Mouse (Mus musculus): ENCODE measurements around the gene Dop1b. TPM values are rescaled to one million over a fixed set of nuclear protein-coding genes. Genes with fewer than 3 reads are reported as not detected.

The Dop1b gene
- polyA plus RNA-seq, 1 experiment from 2014 or later: 21.6 TPM

GRCm38 (mm10) chr16:93742903-93743302, 31.2 kb downstream of the Dop1b start:
- H3K4me3 ChIP-seq (ENCODE audit: low read length): no peak overlapping the region
- H3K9ac ChIP-seq (ENCODE audit: low read depth, low read length): no peak overlapping the region
- H3K4me2 ChIP-seq (replicated peaks; ENCODE audit: low read depth, low read length): no peak overlapping the region
- no peaks in the 10 kb centered on the region for H3K27me3 ChIP-seq (ENCODE audit: control insufficient read depth, insufficient read depth, low read length)
- no peaks in the 10 kb centered on the region for H3K36me3 ChIP-seq (ENCODE audit: control insufficient read depth, insufficient read depth, low read length)
- 70% methylated on average over 1 of the region's 1 CpGs for WGBS
- H3K4me1 ChIP-seq (ENCODE audit: control insufficient read depth, insufficient read depth, low read length): no peaks in the 10 kb centered on the region
- H3K9me3 ChIP-seq (ENCODE audit: control insufficient read depth, low read length): no peaks in the 10 kb centered on the region
- H3K27ac ChIP-seq (ENCODE audit: low read depth, low read length): no peak overlapping the region
- ATAC-seq (ENCODE audit: low FRiP score, low TSS enrichment): no peak

- Histone ChIP-seq H3K27me3 (ENCODE audit: control insufficient read depth, insufficient read depth, low read length) (no peaks in the 10 kb centered on the region), H3K9ac (ENCODE audit: low read depth, low read length) (no peak overlapping the region), H3K4me1 (ENCODE audit: control insufficient read depth, insufficient read depth, low read length) (no peaks in the 10 kb centered on the region), H3K4me2 (replicated peaks; ENCODE audit: low read depth, low read length) (no peak overlapping the region), H3K36me3 (ENCODE audit: control insufficient read depth, insufficient read depth, low read length) (no peaks in the 10 kb centered on the region), H3K9me3 (ENCODE audit: control insufficient read depth, low read length) (no peaks in the 10 kb centered on the region), H3K27ac (ENCODE audit: low read depth, low read length) (no peak overlapping the region), H3K4me3 (ENCODE audit: low read length) (no peak overlapping the region)
- WGBS: 64% methylated on average over 5 of the region's 5 CpGs
- no peak; the same call in 1 of the 2 replicates for ATAC-seq (ENCODE audit: low FRiP score, low TSS enrichment)
Observed at GRCm38 (mm10) chr16:93744049-93744490, 32.4 kb downstream of the Dop1b start.

DNA sequence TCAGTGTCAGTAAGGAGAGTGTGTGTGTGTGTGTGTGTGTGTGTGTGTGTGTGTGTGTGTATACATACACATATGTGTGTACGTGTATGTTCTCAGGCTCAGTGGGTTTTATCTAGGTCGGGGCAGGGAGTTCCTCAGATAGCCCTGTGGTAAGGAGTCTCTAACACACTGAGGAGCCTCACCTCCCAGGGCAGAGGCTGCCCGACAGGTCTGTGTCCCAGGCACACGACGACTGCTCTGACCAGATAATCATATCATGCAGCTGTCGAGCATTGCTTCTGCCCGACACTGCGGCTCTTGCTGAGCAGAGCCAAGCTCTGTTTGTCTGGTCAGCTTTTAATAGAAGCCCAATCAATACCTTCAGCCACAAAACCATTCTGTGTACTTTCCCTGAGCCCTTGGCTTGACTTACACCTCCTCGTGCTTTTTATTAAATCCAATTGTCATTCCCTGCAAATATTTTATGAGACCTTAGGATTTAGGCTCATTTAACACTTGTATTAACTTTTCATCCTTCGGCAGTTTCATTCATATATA, 33.2 kb downstream of the Dop1b start:
- Histone ChIP-seq H3K9ac (ENCODE audit: low read depth, low read length) (no peak overlapping the region), H3K9me3 (ENCODE audit: control insufficient read depth, low read length) (no peaks in the 10 kb centered on the region), H3K4me3 (ENCODE audit: low read length) (no peak overlapping the region), H3K27me3 (ENCODE audit: control insufficient read depth, insufficient read depth, low read length) (no peaks in the 10 kb centered on the region), H3K4me2 (replicated peaks; ENCODE audit: low read depth, low read length) (no peak overlapping the region), H3K36me3 (ENCODE audit: control insufficient read depth, insufficient read depth, low read length) (no peaks in the 10 kb centered on the region), H3K27ac (ENCODE audit: low read depth, low read length) (no peak overlapping the region), H3K4me1 (ENCODE audit: control insufficient read depth, insufficient read depth, low read length) (no peaks in the 10 kb centered on the region)
- no peak for ATAC-seq (ENCODE audit: low FRiP score, low TSS enrichment)
- 86% methylated on average over 10 of the region's 10 CpGs for WGBS

DNA sequence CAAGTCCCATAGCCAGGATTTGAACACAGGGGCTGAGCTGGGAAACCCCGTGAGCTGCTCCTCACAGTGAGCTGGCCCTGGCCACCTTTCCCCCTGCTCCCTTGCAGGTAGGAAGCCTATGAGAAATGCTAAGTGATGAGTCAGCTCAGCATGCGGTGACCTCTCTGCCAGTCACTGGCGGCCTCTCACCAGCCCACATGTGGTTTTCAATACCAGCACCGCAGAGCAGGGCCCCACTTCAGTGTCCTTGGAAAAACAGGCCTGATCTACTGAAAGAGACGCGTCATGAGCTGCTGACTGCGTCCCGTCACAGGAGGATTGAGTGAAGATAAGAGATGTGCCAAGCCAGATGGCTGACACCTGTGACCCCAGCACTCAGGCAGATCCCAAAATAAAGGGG, 34.7 kb downstream of the Dop1b start:
- H3K4me1 ChIP-seq (ENCODE audit: control insufficient read depth, insufficient read depth, low read length): no peaks in the 10 kb centered on the region
- no peaks in the 10 kb centered on the region for H3K36me3 ChIP-seq (ENCODE audit: control insufficient read depth, insufficient read depth, low read length)
- no peak overlapping the region for H3K9ac ChIP-seq (ENCODE audit: low read depth, low read length)
- 79% methylated on average over 8 of the region's 8 CpGs for WGBS
- H3K27me3 ChIP-seq (ENCODE audit: control insufficient read depth, insufficient read depth, low read length): no peaks in the 10 kb centered on the region
- ATAC-seq (ENCODE audit: low FRiP score, low TSS enrichment): no peak
- H3K27ac ChIP-seq (ENCODE audit: low read depth, low read length): no peak overlapping the region
- H3K4me3 ChIP-seq (ENCODE audit: low read length): no peak overlapping the region
- H3K4me2 ChIP-seq (replicated peaks; ENCODE audit: low read depth, low read length): no peak overlapping the region
- H3K9me3 ChIP-seq (ENCODE audit: control insufficient read depth, low read length): no peaks in the 10 kb centered on the region

DNA sequence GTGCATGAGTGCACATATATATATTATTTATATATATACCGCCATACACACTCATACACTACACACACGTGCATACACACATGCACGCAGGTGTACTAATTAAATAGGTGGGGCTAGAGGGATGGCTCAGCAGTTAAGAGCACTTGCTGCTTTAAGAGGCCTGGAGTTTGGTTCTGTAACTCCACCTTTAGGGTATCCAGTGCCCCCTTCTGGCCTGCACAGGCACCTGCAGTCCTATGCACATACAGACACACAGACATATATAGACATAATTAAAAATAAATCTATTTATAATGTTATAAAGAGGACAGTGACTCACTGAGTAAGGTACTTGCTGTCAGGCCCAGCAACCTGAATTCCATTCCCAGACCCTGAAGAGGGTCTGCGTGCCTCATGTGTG, 35.3 kb downstream of the Dop1b start:
- Histone ChIP-seq H3K9me3 (ENCODE audit: control insufficient read depth, low read length) (no peaks in the 10 kb centered on the region), H3K27ac (ENCODE audit: low read depth, low read length) (no peak overlapping the region), H3K36me3 (ENCODE audit: control insufficient read depth, insufficient read depth, low read length) (no peaks in the 10 kb centered on the region), H3K4me1 (ENCODE audit: control insufficient read depth, insufficient read depth, low read length) (no peaks in the 10 kb centered on the region), H3K27me3 (ENCODE audit: control insufficient read depth, insufficient read depth, low read length) (no peaks in the 10 kb centered on the region), H3K4me2 (replicated peaks; ENCODE audit: low read depth, low read length) (no peak overlapping the region), H3K4me3 (ENCODE audit: low read length) (no peak overlapping the region), H3K9ac (ENCODE audit: low read depth, low read length) (no peak overlapping the region)
- 88% methylated on average over 4 of the region's 4 CpGs for WGBS
- no peak for ATAC-seq (ENCODE audit: low FRiP score, low TSS enrichment)

DNA sequence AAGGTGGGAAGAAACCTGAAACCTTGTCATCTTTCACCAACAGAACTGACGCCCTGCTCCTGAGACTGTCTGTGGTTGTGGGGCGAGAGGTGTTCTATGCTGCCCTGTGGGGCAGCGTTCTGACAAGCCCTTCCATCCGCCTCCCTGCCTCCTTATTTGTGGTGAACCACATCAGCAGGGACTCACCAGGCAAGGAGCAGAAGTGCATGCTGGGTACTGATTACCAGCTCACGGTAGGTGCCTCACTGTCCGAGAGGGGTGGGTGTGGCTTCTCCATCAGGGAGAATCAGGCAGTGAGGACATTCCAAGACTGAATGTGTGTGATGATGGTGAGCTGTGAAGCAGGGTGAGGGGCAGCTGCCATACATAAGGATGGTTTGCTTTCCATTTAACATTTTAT, 35.7 kb downstream of the Dop1b start:
- no peak for ATAC-seq (ENCODE audit: low FRiP score, low TSS enrichment)
- H3K9ac ChIP-seq (ENCODE audit: low read depth, low read length): no peak overlapping the region
- WGBS: 68% methylated on average over 6 of the region's 6 CpGs

GRCm38 (mm10) chr16:93749147-93749910, 37.6 kb downstream of the Dop1b start:
- H3K4me1 ChIP-seq (ENCODE audit: control insufficient read depth, insufficient read depth, low read length): no peaks in the 10 kb centered on the region

More for the DNA sequence above, 35.7 kb downstream of the Dop1b start:
- H3K4me3 ChIP-seq (ENCODE audit: low read length): no peak overlapping the region
- H3K4me2 ChIP-seq (replicated peaks; ENCODE audit: low read depth, low read length): no peak overlapping the region
- no peaks in the 10 kb centered on the region for H3K9me3 ChIP-seq (ENCODE audit: control insufficient read depth, low read length)
- H3K27ac ChIP-seq (ENCODE audit: low read depth, low read length): no peak overlapping the region
- no peaks in the 10 kb centered on the region for H3K27me3 ChIP-seq (ENCODE audit: control insufficient read depth, insufficient read depth, low read length)
- no peaks in the 10 kb centered on the region for H3K4me1 ChIP-seq (ENCODE audit: control insufficient read depth, insufficient read depth, low read length)
- no peaks in the 10 kb centered on the region for H3K36me3 ChIP-seq (ENCODE audit: control insufficient read depth, insufficient read depth, low read length)

DNA sequence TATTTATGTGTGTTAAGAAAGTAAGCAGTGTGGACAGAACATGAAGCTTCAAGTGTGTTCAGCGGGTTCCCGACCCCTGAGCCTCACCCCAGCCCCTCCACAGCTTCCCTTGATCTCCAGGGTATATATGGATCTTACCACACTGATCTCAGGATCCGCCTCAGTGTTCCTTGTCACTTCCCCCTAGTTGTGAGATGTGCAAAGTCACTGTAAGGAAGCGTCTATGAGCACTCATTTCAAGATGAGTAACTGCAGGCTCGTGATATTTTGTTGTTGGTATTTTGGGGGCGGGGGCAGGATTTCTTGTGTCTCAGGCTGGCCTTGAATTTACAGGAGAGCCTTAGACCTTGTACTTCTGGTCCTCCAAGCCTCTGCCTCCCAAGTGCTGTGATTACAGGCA, 38.8 kb downstream of the Dop1b start:
- no peak overlapping the region for H3K4me2 ChIP-seq (replicated peaks; ENCODE audit: low read depth, low read length)
- 73% methylated on average over 6 of the region's 6 CpGs for WGBS
- no peak overlapping the region for H3K4me3 ChIP-seq (ENCODE audit: low read length)
- ATAC-seq (ENCODE audit: low FRiP score, low TSS enrichment): no peak
- H3K27me3 ChIP-seq (ENCODE audit: control insufficient read depth, insufficient read depth, low read length): no peaks in the 10 kb centered on the region
- H3K9ac ChIP-seq (ENCODE audit: low read depth, low read length): no peak overlapping the region
- no peak overlapping the region for H3K27ac ChIP-seq (ENCODE audit: low read depth, low read length)
- no peaks in the 10 kb centered on the region for H3K4me1 ChIP-seq (ENCODE audit: control insufficient read depth, insufficient read depth, low read length)
- H3K9me3 ChIP-seq (ENCODE audit: control insufficient read depth, low read length): no peaks in the 10 kb centered on the region
- no peaks in the 10 kb centered on the region for H3K36me3 ChIP-seq (ENCODE audit: control insufficient read depth, insufficient read depth, low read length)

More at GRCm38 (mm10) chr16:93749147-93749910, 37.6 kb downstream of the Dop1b start:
- no peaks in the 10 kb centered on the region for H3K9me3 ChIP-seq (ENCODE audit: control insufficient read depth, low read length)
- H3K4me2 ChIP-seq (replicated peaks; ENCODE audit: low read depth, low read length): no peak overlapping the region
- ATAC-seq (ENCODE audit: low FRiP score, low TSS enrichment): no peak
- H3K36me3 ChIP-seq (ENCODE audit: control insufficient read depth, insufficient read depth, low read length): no peaks in the 10 kb centered on the region
- H3K27me3 ChIP-seq (ENCODE audit: control insufficient read depth, insufficient read depth, low read length): no peaks in the 10 kb centered on the region
- H3K4me3 ChIP-seq (ENCODE audit: low read length): no peak overlapping the region
- no peak overlapping the region for H3K9ac ChIP-seq (ENCODE audit: low read depth, low read length)
- no peak overlapping the region for H3K27ac ChIP-seq (ENCODE audit: low read depth, low read length)
- 82% methylated on average over 15 of the region's 15 CpGs for WGBS

GRCm38 (mm10) chr16:93751816-93752215, 40.1 kb downstream of the Dop1b start:
- Histone ChIP-seq H3K4me3 (ENCODE audit: low read length) (no peak overlapping the region), H3K4me2 (replicated peaks; ENCODE audit: low read depth, low read length) (no peak overlapping the region), H3K27me3 (ENCODE audit: control insufficient read depth, insufficient read depth, low read length) (no peaks in the 10 kb centered on the region), H3K9me3 (ENCODE audit: control insufficient read depth, low read length) (no peaks in the 10 kb centered on the region), H3K27ac (ENCODE audit: low read depth, low read length) (no peak overlapping the region), H3K36me3 (ENCODE audit: control insufficient read depth, insufficient read depth, low read length) (no peaks in the 10 kb centered on the region), H3K9ac (ENCODE audit: low read depth, low read length) (no peak overlapping the region), H3K4me1 (ENCODE audit: control insufficient read depth, insufficient read depth, low read length) (no peaks in the 10 kb centered on the region)
- no peak for ATAC-seq (ENCODE audit: low FRiP score, low TSS enrichment)
- 52% methylated on average over 5 of the region's 5 CpGs for WGBS
